Mouse (Mus musculus): ENCODE measurements around the gene Olfr1426. TPM values are rescaled to one million over a fixed set of nuclear protein-coding genes. Genes with fewer than 3 reads are reported as not detected.
A peak's percentile ranks its signal among the peaks of the same experiment; 100 is the strongest.
"Not testable (repeated sequence)": the region's sequence is repeated elsewhere in the genome, so short reads cannot be mapped to it uniquely, and the experiment has no call there.

Olfr1426 gene
- total RNA-seq (2017) = not detected in 2 replicates

DNA sequence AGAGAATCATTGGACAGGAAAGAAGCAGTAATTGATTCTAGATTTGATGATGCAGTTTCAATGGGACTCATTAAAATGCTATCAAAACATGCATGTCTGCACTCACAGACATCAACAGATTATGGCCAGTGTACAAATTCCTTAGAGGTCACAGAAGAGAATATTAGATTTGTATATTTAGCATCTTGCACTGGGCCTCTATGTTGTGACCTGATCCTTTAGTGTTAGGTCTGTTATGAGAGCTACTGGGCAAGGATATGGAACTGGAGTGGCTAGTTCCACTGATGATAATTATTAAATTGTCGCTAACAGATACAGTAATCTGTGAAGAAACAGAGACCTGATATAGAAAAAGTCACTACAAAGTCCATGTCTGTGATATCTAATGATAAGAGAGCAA lies at the start of gene Olfr1426:
Olfr1426 (minus strand) TSS at position 101 of the 400 bp plus-strand sequence.
- ATAC-seq (replicated peaks in 1 of 2; ENCODE audit: insufficient read depth in 1 of 2, low FRiP score in 2 of 2, low TSS enrichment in 1 of 2, low read depth in 1 of 2, poor library complexity in 2 of 2, severe bottlenecking in 2 of 2) = no peak

DNA sequence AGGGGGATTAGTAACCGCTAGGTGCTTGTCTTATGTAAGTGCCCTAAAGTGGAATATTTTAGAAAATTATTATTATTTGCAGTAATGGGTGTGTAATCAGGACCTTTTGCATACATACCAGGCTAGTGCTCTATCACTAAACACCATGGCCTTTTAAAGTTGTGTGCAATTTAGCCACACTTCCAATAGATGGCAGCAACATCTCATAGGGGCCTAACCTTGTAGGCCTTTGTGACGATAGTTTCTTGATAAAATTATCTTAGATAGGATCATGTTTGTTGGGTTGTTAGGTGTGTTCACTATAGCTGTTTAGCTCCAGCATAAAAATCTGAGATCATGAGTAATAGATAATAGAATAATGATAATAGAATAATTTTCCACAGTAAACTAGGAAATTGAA lies 42.5 kb upstream of the Olfr1426 start:
- ATAC-seq (replicated peaks in 1 of 2; ENCODE audit: insufficient read depth in 1 of 2, low FRiP score in 2 of 2, low TSS enrichment in 1 of 2, low read depth in 1 of 2, poor library complexity in 2 of 2, severe bottlenecking in 2 of 2) = peak; percentile 66 to 69

DNA sequence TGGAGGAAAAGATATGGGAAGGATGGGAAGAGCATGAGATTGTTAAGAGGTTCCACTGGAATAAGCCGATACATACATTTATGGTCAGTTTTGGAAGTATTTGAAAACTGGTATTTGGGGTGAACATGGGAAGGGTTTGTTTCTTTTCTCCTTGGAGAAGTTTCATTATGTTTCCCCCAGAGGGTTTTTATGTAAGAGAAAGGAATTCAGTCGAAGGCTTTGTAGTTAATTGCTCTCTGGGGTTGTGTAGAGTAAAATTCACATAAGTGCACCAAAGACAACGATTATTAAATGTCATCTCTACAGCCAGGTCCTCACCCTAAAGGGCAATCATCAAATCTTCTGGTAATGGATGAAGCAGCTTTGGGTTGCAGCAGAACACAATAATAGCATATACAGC lies 31.3 kb upstream of the Olfr1426 start, which contains the start of gene Olfr76:
Olfr76 (minus strand) TSS at position 101 of the 400 bp plus-strand sequence.
- no peak for ATAC-seq (replicated peaks in 1 of 2; ENCODE audit: insufficient read depth in 1 of 2, low FRiP score in 2 of 2, low TSS enrichment in 1 of 2, low read depth in 1 of 2, poor library complexity in 2 of 2, severe bottlenecking in 2 of 2)

DNA sequence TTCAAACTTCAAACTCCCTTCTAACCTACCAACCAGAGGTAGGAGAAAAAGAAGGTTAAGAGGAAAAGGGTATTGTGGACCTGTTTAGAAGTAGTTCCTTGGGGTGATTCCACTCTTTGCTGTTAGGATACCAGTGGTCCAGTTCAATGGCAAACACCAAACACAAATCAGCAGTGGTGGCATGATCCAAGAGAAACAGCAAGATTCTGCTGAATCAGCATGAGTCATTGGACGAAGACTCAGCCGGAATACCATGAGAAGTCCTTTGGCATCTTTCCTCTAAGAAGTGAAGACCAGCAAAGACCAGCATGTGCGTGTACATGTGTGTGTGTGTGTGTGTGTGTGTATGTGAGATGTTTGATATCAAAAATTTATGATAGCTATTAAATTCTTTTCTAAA lies 24.7 kb upstream of the Olfr1426 start:
- no peak for ATAC-seq (replicated peaks in 1 of 2; ENCODE audit: insufficient read depth in 1 of 2, low FRiP score in 2 of 2, low TSS enrichment in 1 of 2, low read depth in 1 of 2, poor library complexity in 2 of 2, severe bottlenecking in 2 of 2)

DNA sequence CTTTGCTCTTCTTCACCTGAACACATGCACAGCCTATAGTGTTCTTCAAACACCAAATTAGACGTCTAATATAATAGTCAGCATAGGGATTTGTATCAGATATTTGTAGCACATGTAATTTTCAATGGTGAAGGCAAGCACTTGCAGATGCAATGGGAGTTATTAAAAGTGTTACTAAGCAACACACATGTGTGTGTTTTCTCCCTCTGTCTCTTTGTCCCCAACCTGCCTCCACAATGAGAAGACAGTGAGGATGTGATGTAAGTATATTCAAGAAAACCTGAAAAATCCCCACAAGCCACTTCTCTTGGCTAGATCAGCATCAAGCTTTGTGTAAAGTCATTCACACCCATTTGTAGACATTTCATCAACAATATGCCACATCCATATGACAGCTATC lies 24.0 kb upstream of the Olfr1426 start, which contains the start of gene Olfr1428:
Olfr1428 (minus strand) TSS at position 101 of the 400 bp plus-strand sequence.
- ATAC-seq (replicated peaks in 1 of 2; ENCODE audit: insufficient read depth in 1 of 2, low FRiP score in 2 of 2, low TSS enrichment in 1 of 2, low read depth in 1 of 2, poor library complexity in 2 of 2, severe bottlenecking in 2 of 2) = no peak

DNA sequence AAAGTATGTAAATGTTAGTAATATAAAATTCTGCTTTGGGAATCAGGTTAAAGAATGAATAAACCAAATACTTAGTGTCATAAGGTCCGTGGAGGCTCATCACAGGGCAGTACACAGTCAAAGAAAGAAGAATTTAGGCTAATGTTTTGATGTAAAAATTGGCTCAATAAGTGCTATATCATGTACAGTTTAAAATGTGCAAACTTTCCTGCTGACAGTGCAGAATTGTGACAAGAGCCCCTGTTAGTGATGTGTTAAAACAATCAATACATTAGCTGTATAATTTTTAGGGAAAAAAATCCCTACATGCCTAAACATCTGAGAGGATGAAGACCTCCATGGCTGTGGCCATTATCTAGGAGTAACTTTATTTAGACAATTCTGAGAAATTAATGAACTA lies 22.0 kb upstream of the Olfr1426 start:
- no peak for ATAC-seq (replicated peaks in 1 of 2; ENCODE audit: insufficient read depth in 1 of 2, low FRiP score in 2 of 2, low TSS enrichment in 1 of 2, low read depth in 1 of 2, poor library complexity in 2 of 2, severe bottlenecking in 2 of 2)

DNA sequence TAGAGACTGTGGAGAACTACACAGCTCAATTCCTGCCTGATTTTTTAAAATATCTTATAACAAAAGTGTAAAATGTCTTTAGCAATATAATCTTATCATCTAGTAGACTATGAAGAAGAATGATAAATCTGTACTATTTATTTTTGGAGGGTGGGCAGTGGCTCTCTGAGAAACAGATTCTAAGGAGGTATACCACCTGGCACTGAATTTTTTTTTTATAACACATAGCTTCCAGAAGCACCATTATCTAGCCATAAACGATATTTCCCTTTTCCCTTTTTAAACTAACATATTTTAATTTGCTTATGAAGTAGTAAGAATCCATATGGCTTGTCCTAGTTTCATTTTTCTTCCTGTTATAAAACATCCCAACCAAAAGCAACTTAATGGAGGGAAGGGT lies 12.7 kb upstream of the Olfr1426 start:
- ATAC-seq (replicated peaks in 1 of 2; ENCODE audit: insufficient read depth in 1 of 2, low FRiP score in 2 of 2, low TSS enrichment in 1 of 2, low read depth in 1 of 2, poor library complexity in 2 of 2, severe bottlenecking in 2 of 2) = no peak

DNA sequence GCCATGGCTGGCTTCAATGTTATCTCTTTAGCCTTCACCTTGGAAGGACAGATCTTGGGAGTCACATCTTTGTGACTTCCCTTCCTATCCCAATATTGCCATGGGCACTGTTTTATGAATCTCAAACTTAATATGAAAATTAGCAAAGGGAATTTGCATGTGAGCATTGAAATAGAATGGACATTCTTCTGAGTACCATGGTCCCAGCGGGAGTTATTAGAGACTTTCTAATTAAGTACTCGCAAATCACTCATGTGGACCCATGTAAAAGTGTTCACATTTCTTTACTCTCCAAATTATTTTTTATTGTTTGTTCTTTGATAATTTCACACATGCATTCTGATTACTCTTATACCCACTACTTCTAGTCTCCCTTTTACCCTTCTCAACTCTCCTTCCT lies 11.4 kb upstream of the Olfr1426 start, which contains the start of gene Olfr1427:
Olfr1427 (minus strand) TSS at position 101 of the 400 bp plus-strand sequence.
- no peak for ATAC-seq (replicated peaks in 1 of 2; ENCODE audit: insufficient read depth in 1 of 2, low FRiP score in 2 of 2, low TSS enrichment in 1 of 2, low read depth in 1 of 2, poor library complexity in 2 of 2, severe bottlenecking in 2 of 2)

DNA sequence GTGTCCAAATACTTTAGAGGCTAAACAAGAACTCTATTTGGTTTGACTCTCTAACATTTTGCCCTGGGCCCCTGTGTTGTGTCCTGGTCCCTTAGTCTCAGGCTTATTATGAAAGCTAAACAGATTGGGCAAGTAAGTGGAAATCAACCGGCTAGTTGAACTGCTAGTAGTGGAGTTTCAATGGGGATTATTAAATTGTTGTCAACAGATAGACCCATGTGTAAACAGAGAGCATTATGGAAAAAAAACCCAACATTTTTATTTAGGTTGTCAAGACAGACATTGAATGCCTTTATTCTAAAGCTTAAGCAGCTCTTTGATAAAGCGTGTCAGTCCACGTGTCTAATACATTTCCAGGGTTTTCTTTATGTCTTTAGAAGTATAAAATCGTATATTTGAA lies 14.2 kb downstream of the Olfr1426 start, which contains the start of gene Olfr1425:
Olfr1425 (minus strand) TSS at position 101 of the 400 bp plus-strand sequence.
- ATAC-seq (replicated peaks in 1 of 2; ENCODE audit: insufficient read depth in 1 of 2, low FRiP score in 2 of 2, low TSS enrichment in 1 of 2, low read depth in 1 of 2, poor library complexity in 2 of 2, severe bottlenecking in 2 of 2) = not testable (repeated sequence)

DNA sequence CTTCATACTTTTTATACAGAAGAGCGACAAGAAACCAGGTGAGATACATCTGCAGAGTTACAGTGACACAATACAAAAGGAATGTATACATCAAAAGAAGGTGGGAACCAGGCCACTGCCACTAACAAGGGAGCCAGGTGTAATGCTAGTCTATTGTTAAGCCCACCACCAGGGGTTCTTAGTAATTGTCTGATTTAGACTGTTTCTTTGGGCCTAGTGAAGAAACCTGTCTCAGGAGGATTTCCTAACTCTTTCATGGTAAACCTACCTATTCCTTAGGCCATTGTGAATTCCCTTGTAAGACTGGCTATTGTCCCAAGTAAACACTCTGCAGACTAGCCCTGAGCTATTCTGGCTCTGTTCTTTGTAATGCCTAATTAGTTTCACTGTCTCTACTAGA lies 22.3 kb downstream of the Olfr1426 start:
- ATAC-seq (replicated peaks in 1 of 2; ENCODE audit: insufficient read depth in 1 of 2, low FRiP score in 2 of 2, low TSS enrichment in 1 of 2, low read depth in 1 of 2, poor library complexity in 2 of 2, severe bottlenecking in 2 of 2) = not testable (repeated sequence)

DNA sequence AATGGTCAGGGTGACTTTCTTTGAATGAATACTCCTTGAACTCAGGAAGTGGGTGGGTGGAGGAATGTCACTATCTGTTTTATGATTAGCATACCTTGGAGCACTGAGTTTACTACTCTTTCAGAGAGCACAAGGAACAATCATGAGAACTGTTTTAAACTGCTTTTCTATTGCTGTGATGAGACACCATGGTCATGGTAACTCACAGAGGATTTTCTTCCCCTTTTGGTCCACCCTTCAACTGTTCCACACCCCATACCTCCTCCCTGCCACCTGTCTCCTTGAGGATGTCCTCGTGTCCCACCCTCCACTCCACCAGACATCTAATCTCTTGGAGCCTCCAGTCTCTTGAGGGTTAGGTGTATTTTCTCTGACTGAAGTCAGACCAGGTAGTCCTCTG lies 24.0 kb downstream of the Olfr1426 start:
- ATAC-seq (replicated peaks in 1 of 2; ENCODE audit: insufficient read depth in 1 of 2, low FRiP score in 2 of 2, low TSS enrichment in 1 of 2, low read depth in 1 of 2, poor library complexity in 2 of 2, severe bottlenecking in 2 of 2) = not testable (repeated sequence)

DNA sequence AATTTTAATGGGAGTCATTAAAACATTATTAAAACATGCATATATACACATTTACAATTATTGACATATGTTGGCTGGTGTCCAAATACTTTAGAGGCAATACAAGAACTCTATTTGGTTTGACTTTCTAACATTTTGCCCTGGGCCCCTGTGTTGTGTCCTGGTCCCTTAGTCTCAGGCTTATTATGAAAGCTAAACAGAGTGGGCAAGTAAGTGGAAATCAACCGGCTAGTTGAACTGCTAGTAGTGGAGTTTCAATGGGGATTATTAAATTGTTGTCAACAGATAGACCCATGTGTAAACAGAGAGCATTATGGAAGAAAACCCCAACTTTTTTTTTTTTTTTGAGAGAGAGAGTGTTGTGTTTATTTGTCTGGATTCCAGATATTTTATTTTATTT lies 29.2 kb downstream of the Olfr1426 start, which contains the start of gene Olfr1424:
Olfr1424 (minus strand) TSS at position 101 of the 400 bp plus-strand sequence.
- ATAC-seq (replicated peaks in 1 of 2; ENCODE audit: insufficient read depth in 1 of 2, low FRiP score in 2 of 2, low TSS enrichment in 1 of 2, low read depth in 1 of 2, poor library complexity in 2 of 2, severe bottlenecking in 2 of 2) = not testable (repeated sequence)

DNA sequence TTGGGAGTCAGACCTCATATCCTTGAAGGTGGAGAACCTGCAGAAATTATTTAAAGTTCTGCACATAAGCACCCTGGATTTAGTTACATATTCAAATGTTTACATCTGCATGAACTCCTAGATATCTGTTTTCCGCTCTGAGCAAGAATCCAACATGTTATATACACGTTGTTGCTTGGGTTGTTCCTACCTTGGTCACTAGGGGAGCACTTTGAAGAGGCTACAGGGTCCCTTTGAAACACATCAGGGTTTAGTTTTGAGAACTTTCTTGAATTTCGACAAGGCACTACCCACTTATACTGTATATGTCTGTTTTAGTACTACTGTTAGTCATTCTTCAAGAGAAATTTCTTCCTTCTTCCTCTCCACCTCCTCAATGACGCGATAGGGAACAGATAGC lies 48.6 kb downstream of the Olfr1426 start:
- no peak for ATAC-seq (replicated peaks in 1 of 2; ENCODE audit: insufficient read depth in 1 of 2, low FRiP score in 2 of 2, low TSS enrichment in 1 of 2, low read depth in 1 of 2, poor library complexity in 2 of 2, severe bottlenecking in 2 of 2)

DNA sequence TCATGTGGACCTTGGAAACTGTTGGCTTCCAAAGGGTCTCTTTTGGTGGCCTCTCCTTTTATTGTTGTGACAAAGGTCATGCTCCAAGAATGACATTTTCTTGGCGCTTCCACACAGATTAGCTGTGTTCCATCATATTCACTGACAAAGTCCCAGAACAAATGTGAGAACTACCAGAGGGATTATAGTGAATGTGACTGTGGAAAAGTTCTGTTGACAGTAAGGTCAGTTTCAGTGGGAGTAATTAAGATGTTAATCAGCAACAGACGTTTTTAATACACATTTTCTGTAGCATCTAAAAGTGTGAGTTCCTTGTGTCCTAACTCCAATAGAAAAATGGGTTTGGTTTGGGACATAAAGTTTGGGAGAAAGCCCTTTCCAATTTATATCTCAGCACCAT lies 50.6 kb downstream of the Olfr1426 start, which contains the start of gene Olfr1423:
Olfr1423 (minus strand) TSS at position 101 of the 400 bp plus-strand sequence.
- ATAC-seq (replicated peaks in 1 of 2; ENCODE audit: insufficient read depth in 1 of 2, low FRiP score in 2 of 2, low TSS enrichment in 1 of 2, low read depth in 1 of 2, poor library complexity in 2 of 2, severe bottlenecking in 2 of 2) = no peak

DNA sequence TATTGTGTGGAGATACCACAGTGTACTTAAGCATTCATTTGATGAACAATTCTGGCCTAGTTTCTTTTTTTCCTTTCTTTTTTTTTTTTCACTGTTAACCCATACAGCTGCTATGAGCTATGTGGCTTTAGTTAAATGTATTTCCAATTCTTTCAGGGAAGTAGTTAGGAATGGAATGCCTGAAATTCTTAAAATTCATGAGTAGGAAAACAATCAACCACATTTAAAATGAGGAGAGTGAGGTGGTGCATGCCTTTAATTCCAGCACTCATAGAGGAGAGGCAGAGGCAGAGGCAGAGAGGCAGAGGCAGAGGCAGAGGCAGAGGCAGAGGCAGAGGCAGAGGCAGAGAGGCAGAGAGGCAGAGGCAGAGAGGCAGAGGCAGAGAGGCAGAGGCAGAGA lies 54.1 kb downstream of the Olfr1426 start:
- ATAC-seq (replicated peaks in 1 of 2; ENCODE audit: insufficient read depth in 1 of 2, low FRiP score in 2 of 2, low TSS enrichment in 1 of 2, low read depth in 1 of 2, poor library complexity in 2 of 2, severe bottlenecking in 2 of 2) = no peak

Other genes starting within 250 kb of the Olfr1426 start
- gene Olfr1418, start 230.9 kb downstream of the Olfr1426 start, total RNA-seq (2017) = not detected in 2 replicates
- not detected in 2 replicates for gene Olfr1419, start 216.9 kb downstream of the Olfr1426 start, total RNA-seq (2017)
- gene Olfr1420, start 205.4 kb downstream of the Olfr1426 start, total RNA-seq (2017) = not detected in 2 replicates
- 14.8 and 14.9 TPM in 2 replicates for gene Patl1, start 179.6 kb downstream of the Olfr1426 start, total RNA-seq (2017)
- 35.0 and 39.5 TPM in 2 replicates for gene Osbp, start 126.1 kb downstream of the Olfr1426 start, total RNA-seq (2017)
- not detected in 2 replicates for gene Olfr1423, start 50.7 kb downstream of the Olfr1426 start, total RNA-seq (2017)
- gene Olfr1424, start 29.3 kb downstream of the Olfr1426 start, total RNA-seq (2017) = not detected in 2 replicates
- not detected in 2 replicates for gene Olfr1425, start 14.3 kb downstream of the Olfr1426 start, total RNA-seq (2017)
- gene Olfr1427, start 11.3 kb upstream of the Olfr1426 start, total RNA-seq (2017) = not detected in 2 replicates
- not detected in 2 replicates for gene Olfr1428, start 23.9 kb upstream of the Olfr1426 start, total RNA-seq (2017)
- gene Olfr76, start 31.2 kb upstream of the Olfr1426 start, total RNA-seq (2017) = not detected in 2 replicates
- not detected in 2 replicates for gene Olfr1555-ps1, start 78.1 kb upstream of the Olfr1426 start, total RNA-seq (2017)
- gene Olfr1431, start 108.6 kb upstream of the Olfr1426 start, total RNA-seq (2017) = not detected in 2 replicates
- not detected in 2 replicates for gene Olfr1432, start 140.6 kb upstream of the Olfr1426 start, total RNA-seq (2017)
- not detected in 2 replicates for gene Olfr262, start 149.6 kb upstream of the Olfr1426 start, total RNA-seq (2017)
- not detected in 2 replicates for gene Olfr235, start 169.0 kb upstream of the Olfr1426 start, total RNA-seq (2017)
- gene Olfr1434, start 187.8 kb upstream of the Olfr1426 start, total RNA-seq (2017) = not detected in 2 replicates
- gene Olfr1436, start 207.1 kb upstream of the Olfr1426 start, total RNA-seq (2017) = not detected in 2 replicates
- not detected in 2 replicates for gene Olfr1437, start 233.1 kb upstream of the Olfr1426 start, total RNA-seq (2017)
- not detected in 2 replicates for gene Olfr1438-ps1, start 243.9 kb upstream of the Olfr1426 start, total RNA-seq (2017)